Mouse (Mus musculus) testis, postnatal 14 days (tissue): ENCODE results near the gene Tpi1.

Experiments used
- DNase-seq: peaks from one replicate; pipeline ENCODE4 v3.0.0; 2021; ENCODE audit warnings: low spot score

Tpi1 gene

GRCm38 (mm10) chr6:124779222-124779983 lies 34.7 kb downstream of the Tpi1 start, which contains the start of gene Lrrc23:
Lrrc23 (minus strand) TSS chr6:124779727.
- no peak for DNase-seq

- no peak for DNase-seq
Measured at GRCm38 (mm10) chr6:124770511-124770910, 43.6 kb downstream of the Tpi1 start.

- no peak for DNase-seq
Measured at GRCm38 (mm10) chr6:124770013-124770412, 44.1 kb downstream of the Tpi1 start.

GRCm38 (mm10) chr6:124769101-124769765 lies 44.9 kb downstream of the Tpi1 start, which contains the start of gene Eno2:
Eno2 (minus strand) TSS chr6:124769673.
- no peak for DNase-seq

GRCm38 (mm10) chr6:124768704-124769044 lies 45.4 kb downstream of the Tpi1 start:
- DNase-seq, result no peak

GRCm38 (mm10) chr6:124767920-124768703 lies 46.0 kb downstream of the Tpi1 start:
- no peak for DNase-seq

GRCm38 (mm10) chr6:124767536-124767919 lies 46.6 kb downstream of the Tpi1 start:
- no peak for DNase-seq

- DNase-seq, result no peak
Measured at GRCm38 (mm10) chr6:124765951-124766350, 48.1 kb downstream of the Tpi1 start.
